In genomic region chr12:51622670-51623365, GRCm38 (mm10) we compare ENCODE assay signal across 11 mouse cellular contexts. TPM values are rescaled to one million over a fixed set of nuclear protein-coding genes. Genes with fewer than 3 reads are reported as not detected.
DNase-seq lines count a peak whose midpoint lies in the region; ATAC-seq and TF ChIP-seq lines count a peak whose summit lies in the region.
"Had no signal": no experiment of that assay in that cellular context is flagged by ENCODE, and none has a peak within 500 bp of the region (broad histone marks: within the 10 kb centered on the region; RNA-seq: fewer than 3 reads in every experiment).

No protein-coding gene starts in this region.

- H3K9ac ChIP-seq in midbrain, embryonic 11.5 days (ENCODE audit: low read length): no peak overlapping the region
- no peak overlapping the region for H3K9ac ChIP-seq in limb, embryonic 14.5 days (ENCODE audit: low read depth, low read length, severe bottlenecking)
- H3K9ac ChIP-seq: intestine, embryonic 15.5 days; limb, embryonic 12.5 days had no signal

- TF ChIP-seq POLR2A in limb, embryonic 14.5 days (IDR thresholded peaks at IDR 0.05; ENCODE audit: borderline replicate concordance, extremely low read depth, insufficient read depth, insufficient read length): no peak

- no peaks in the 10 kb centered on the region for H3K4me1 ChIP-seq in midbrain, embryonic 11.5 days (ENCODE audit: control insufficient read depth, insufficient read depth, low read length)
- no peaks in the 10 kb centered on the region for H3K4me1 ChIP-seq in midbrain, embryonic 10.5 days
- H3K4me1 ChIP-seq in limb, embryonic 14.5 days (ENCODE audit: control insufficient read depth, insufficient read depth, low read length): no peaks in the 10 kb centered on the region
- H3K4me1 ChIP-seq: intestine, embryonic 15.5 days; limb, embryonic 12.5 days had no signal

- no peak for ATAC-seq in cerebellum, adult (ENCODE audit: insufficient number of reproducible peaks, low FRiP score, low TSS enrichment)
- ATAC-seq in midbrain, embryonic 11.5 days (ENCODE audit: low FRiP score): peak; percentile 30; the same call in 1 of the 2 replicates
- no peak for ATAC-seq in limb, embryonic 14.5 days (ENCODE audit: low FRiP score, low read depth)
- ATAC-seq: intestine, embryonic 15.5 days had no signal

- WGBS in midbrain, embryonic 11.5 days: 89% methylated on average over 5 of the region's 5 CpGs
- whole genome bisulfite sequencing in midbrain, embryonic 10.5 days: 87% methylated on average over 5 of the region's 5 CpGs
- 66% methylated on average over 5 of the region's 5 CpGs for WGBS in limb, embryonic 14.5 days

- H3K36me3 ChIP-seq in midbrain, embryonic 11.5 days (ENCODE audit: control insufficient read depth, insufficient read depth, low read length): peaks cover 6% of the 10 kb centered on the region; the same call in 1 of the 2 replicates
- H3K36me3 ChIP-seq in midbrain, embryonic 10.5 days: peaks cover 82% of the 10 kb centered on the region
- H3K36me3 ChIP-seq in limb, embryonic 14.5 days (ENCODE audit: control insufficient read depth, insufficient read depth, low read length): peaks cover 56% of the 10 kb centered on the region

- no peak overlapping the region for H3K4me2 ChIP-seq in midbrain, embryonic 11.5 days
- no peak overlapping the region for H3K4me2 ChIP-seq in limb, embryonic 14.5 days (replicated peaks; ENCODE audit: low read depth, low read length, severe bottlenecking)
- H3K4me2 ChIP-seq: intestine, embryonic 15.5 days; limb, embryonic 12.5 days had no signal

- H3K9me3 ChIP-seq in midbrain, embryonic 11.5 days (ENCODE audit: control insufficient read depth, low read length): no peaks in the 10 kb centered on the region
- H3K9me3 ChIP-seq in midbrain, embryonic 10.5 days (replicated peaks): no peaks in the 10 kb centered on the region
- H3K9me3 ChIP-seq in limb, embryonic 14.5 days (ENCODE audit: control insufficient read depth, low read length): no peaks in the 10 kb centered on the region
- H3K9me3 ChIP-seq: intestine, embryonic 15.5 days; limb, embryonic 12.5 days had no signal

- peak; percentile 16 to 33 for DNase-seq in cerebellum, postnatal 10 days
- no peak for DNase-seq in midbrain, embryonic 11.5 days (ENCODE audit: low spot score, missing footprints)
- DNase-seq in midbrain, embryonic 10.5 days (ENCODE audit: low spot score): no peak
- DNase-seq in limb, embryonic 14.5 days (ENCODE audit: low spot score): peak; percentile 42
- no peak for DNase-seq in Muller cell, postnatal 12 days (ENCODE audit: inconsistent ontology term)
- no peak for DNase-seq in cerebellum, adult 9-10 months
- DNase-seq in cerebellum, adult 11 months: no peak
- DNase-seq: B cell, adult 2 months had no signal

- H3K27ac ChIP-seq in midbrain, embryonic 11.5 days (ENCODE audit: low read depth, low read length): no peak overlapping the region
- no peak overlapping the region for H3K27ac ChIP-seq in midbrain, embryonic 10.5 days (replicated peaks)
- no peak overlapping the region for H3K27ac ChIP-seq in limb, embryonic 14.5 days (replicated peaks; ENCODE audit: low read depth, low read length)
- H3K27ac ChIP-seq: intestine, embryonic 15.5 days; limb, embryonic 12.5 days had no signal

- H3K4me3 ChIP-seq in midbrain, embryonic 11.5 days (ENCODE audit: low read depth, low read length): no peak overlapping the region
- no peak overlapping the region for H3K4me3 ChIP-seq in midbrain, embryonic 10.5 days
- H3K4me3 ChIP-seq in limb, embryonic 14.5 days (replicated peaks; ENCODE audit: low read length): no peak overlapping the region
- H3K4me3 ChIP-seq: intestine, embryonic 15.5 days; limb, embryonic 12.5 days had no signal

- no peaks in the 10 kb centered on the region for H3K27me3 ChIP-seq in midbrain, embryonic 11.5 days (ENCODE audit: control insufficient read depth, insufficient read depth, low read length)
- H3K27me3 ChIP-seq in midbrain, embryonic 10.5 days (ENCODE audit: low read depth, poor library complexity, severe bottlenecking): no peaks in the 10 kb centered on the region
- no peaks in the 10 kb centered on the region for H3K27me3 ChIP-seq in limb, embryonic 14.5 days (ENCODE audit: control insufficient read depth, insufficient read depth, low read length)
- H3K27me3 ChIP-seq: intestine, embryonic 15.5 days; limb, embryonic 12.5 days had no signal

RNA-seq across cellular contexts. Expression of gene Coch, which starts 29.7 kb away (rescaled TPM):
- polyA plus RNA-seq in midbrain, embryonic 11.5 days (2014; fragmentation: Nextera tagmentation; extraction: Ambion mirVana): 3.7 and 4.7 TPM in 2 replicates
- polyA plus RNA-seq in midbrain, embryonic 10.5 days (2016; fragmentation: Nextera tagmentation; extraction: Ambion mirVana): 2.7 and 4.4 TPM in 2 replicates
- polyA plus RNA-seq in limb, embryonic 14.5 days (2012; rRNA removed): 4.1 and 6.0 TPM in 2 replicates
- 7.6 and 8.6 TPM in 2 replicates for polyA plus RNA-seq in limb, embryonic 14.5 days (2014; fragmentation: Nextera tagmentation; extraction: Ambion mirVana)

Comparison
In these comparisons a context has a peak if more than half of its experiments do, and no peak if none do; other contexts are left out.
1. DNase-seq: peak in cerebellum, postnatal 10 days (2 of 2) and limb, embryonic 14.5 days (single experiment); none in midbrain, embryonic 11.5 days (single experiment), midbrain, embryonic 10.5 days (single experiment), Muller cell, postnatal 12 days (single experiment), cerebellum, adult 9-10 months (single experiment) and cerebellum, adult 11 months (single experiment).